Mouse (Mus musculus): ENCODE results near the gene Polrmt. TPM values are rescaled to one million over a fixed set of nuclear protein-coding genes. Genes with fewer than 3 reads are reported as not detected.

The Polrmt gene
- polyA plus RNA-seq, 1 experiment from 2014 or later, result 34.9 TPM

GRCm38 (mm10) chr10:79778006-79778405 lies 31.6 kb upstream of the Polrmt start:
- Histone ChIP-seq H3K4me3 (ENCODE audit: low read depth, low read length) (no peak overlapping the region), H3K36me3 (ENCODE audit: control insufficient read depth, insufficient read depth, low read length) (no peaks in the 10 kb centered on the region), H3K9me3 (ENCODE audit: control insufficient read depth, low read length) (no peaks in the 10 kb centered on the region), H3K4me1 (ENCODE audit: control insufficient read depth, insufficient read depth, low read length) (peaks cover 3% of the 10 kb centered on the region; the same call in 1 of the 2 replicates), H3K4me2 (ENCODE audit: low read depth, low read length) (no peak overlapping the region), H3K27ac (ENCODE audit: low read depth, low read length) (no peak overlapping the region), H3K27me3 (ENCODE audit: control insufficient read depth, insufficient read depth, low read length) (peaks cover 8% of the 10 kb centered on the region), H3K9ac (replicated peaks; ENCODE audit: low read depth, low read length) (no peak overlapping the region)
- WGBS, result 6% methylated on average over 15 of the region's 15 CpGs
- 0 out of 2 replicates have a peak, but pooled peaks have one; percentile 7 for ATAC-seq (ENCODE audit: low read depth)

- peak within 1 kb of the TSS; percentile 15 for H3K4me3 ChIP-seq (ENCODE audit: low read depth, low read length)
- under 1% methylated on average over 39 of the region's 39 CpGs for WGBS
- peak within 1 kb of the TSS; percentile 38 for H3K4me2 ChIP-seq (ENCODE audit: low read depth, low read length)
- no peak for ATAC-seq (ENCODE audit: low read depth)
- peaks cover 3% of the 10 kb centered on the region; the same call in 1 of the 2 replicates for H3K4me1 ChIP-seq (ENCODE audit: control insufficient read depth, insufficient read depth, low read length)
- peaks cover 8% of the 10 kb centered on the region for H3K27me3 ChIP-seq (ENCODE audit: control insufficient read depth, insufficient read depth, low read length)
- H3K36me3 ChIP-seq (ENCODE audit: control insufficient read depth, insufficient read depth, low read length), result no peaks in the 10 kb centered on the region
- 0 out of 2 replicates have a peak within 1 kb of the TSS, but pooled peaks have one; percentile 28 for H3K9ac ChIP-seq (replicated peaks; ENCODE audit: low read depth, low read length)
- H3K27ac ChIP-seq (ENCODE audit: low read depth, low read length), result no peak within 1 kb of the TSS
- no peaks in the 10 kb centered on the region for H3K9me3 ChIP-seq (ENCODE audit: control insufficient read depth, low read length)
Measured at GRCm38 (mm10) chr10:79777103-79777531, 30.7 kb upstream of the Polrmt start, which contains the start of gene Fstl3. Gene Fstl3 (plus strand): TSS chr10:79777272.

GRCm38 (mm10) chr10:79774486-79775279 lies 28.3 kb upstream of the Polrmt start:
- no peaks in the 10 kb centered on the region for H3K36me3 ChIP-seq (ENCODE audit: control insufficient read depth, insufficient read depth, low read length)
- H3K9ac ChIP-seq (replicated peaks; ENCODE audit: low read depth, low read length), result no peak overlapping the region
- ATAC-seq (ENCODE audit: low read depth), result no peak
- H3K27me3 ChIP-seq (ENCODE audit: control insufficient read depth, insufficient read depth, low read length), result peaks cover 5% of the 10 kb centered on the region
- peaks cover 3% of the 10 kb centered on the region; the same call in 1 of the 2 replicates for H3K4me1 ChIP-seq (ENCODE audit: control insufficient read depth, insufficient read depth, low read length)
- no peaks in the 10 kb centered on the region for H3K9me3 ChIP-seq (ENCODE audit: control insufficient read depth, low read length)
- H3K4me2 ChIP-seq (ENCODE audit: low read depth, low read length), result no peak overlapping the region
- no peak overlapping the region for H3K4me3 ChIP-seq (ENCODE audit: low read depth, low read length)
- 64% methylated on average over 5 of the region's 5 CpGs for WGBS
- no peak overlapping the region for H3K27ac ChIP-seq (ENCODE audit: low read depth, low read length)

GRCm38 (mm10) chr10:79773208-79773607 lies 26.8 kb upstream of the Polrmt start:
- 100% methylated on average over 2 of the region's 2 CpGs for WGBS

GRCm38 (mm10) chr10:79772320-79772719 lies 25.9 kb upstream of the Polrmt start:
- WGBS, result 89% methylated on average over 3 of the region's 3 CpGs
- Histone ChIP-seq H3K9me3 (ENCODE audit: control insufficient read depth, low read length) (no peaks in the 10 kb centered on the region), H3K36me3 (ENCODE audit: control insufficient read depth, insufficient read depth, low read length) (no peaks in the 10 kb centered on the region), H3K27ac (ENCODE audit: low read depth, low read length) (no peak overlapping the region), H3K4me3 (ENCODE audit: low read depth, low read length) (no peak overlapping the region), H3K4me2 (ENCODE audit: low read depth, low read length) (no peak overlapping the region), H3K4me1 (ENCODE audit: control insufficient read depth, insufficient read depth, low read length) (peaks cover 11% of the 10 kb centered on the region; the same call in 1 of the 2 replicates), H3K9ac (replicated peaks; ENCODE audit: low read depth, low read length) (no peak overlapping the region), H3K27me3 (ENCODE audit: control insufficient read depth, insufficient read depth, low read length) (peaks cover 5% of the 10 kb centered on the region; the same call in 1 of the 2 replicates)
- ATAC-seq (ENCODE audit: low read depth), result no peak

More at GRCm38 (mm10) chr10:79773208-79773607, 26.8 kb upstream of the Polrmt start:
- H3K36me3 ChIP-seq (ENCODE audit: control insufficient read depth, insufficient read depth, low read length), result no peaks in the 10 kb centered on the region
- H3K9ac ChIP-seq (replicated peaks; ENCODE audit: low read depth, low read length), result no peak overlapping the region
- ATAC-seq (ENCODE audit: low read depth), result no peak
- no peak overlapping the region for H3K27ac ChIP-seq (ENCODE audit: low read depth, low read length)
- no peak overlapping the region for H3K4me3 ChIP-seq (ENCODE audit: low read depth, low read length)
- peaks cover 5% of the 10 kb centered on the region; the same call in 1 of the 2 replicates for H3K4me1 ChIP-seq (ENCODE audit: control insufficient read depth, insufficient read depth, low read length)
- H3K27me3 ChIP-seq (ENCODE audit: control insufficient read depth, insufficient read depth, low read length), result peaks cover 5% of the 10 kb centered on the region; the same call in 1 of the 2 replicates
- H3K4me2 ChIP-seq (ENCODE audit: low read depth, low read length), result no peak overlapping the region
- no peaks in the 10 kb centered on the region for H3K9me3 ChIP-seq (ENCODE audit: control insufficient read depth, low read length)

GRCm38 (mm10) chr10:79769329-79769728 lies 22.9 kb upstream of the Polrmt start:
- no peaks in the 10 kb centered on the region for H3K36me3 ChIP-seq (ENCODE audit: control insufficient read depth, insufficient read depth, low read length)
- peaks cover 17% of the 10 kb centered on the region for H3K4me1 ChIP-seq (ENCODE audit: control insufficient read depth, insufficient read depth, low read length)
- no peaks in the 10 kb centered on the region for H3K27me3 ChIP-seq (ENCODE audit: control insufficient read depth, insufficient read depth, low read length)
- WGBS, result 34% methylated on average over 4 of the region's 4 CpGs
- no peak overlapping the region for H3K9ac ChIP-seq (replicated peaks; ENCODE audit: low read depth, low read length)
- no peak overlapping the region for H3K4me3 ChIP-seq (ENCODE audit: low read depth, low read length)
- no peaks in the 10 kb centered on the region for H3K9me3 ChIP-seq (ENCODE audit: control insufficient read depth, low read length)
- H3K27ac ChIP-seq (ENCODE audit: low read depth, low read length), result no peak overlapping the region
- H3K4me2 ChIP-seq (ENCODE audit: low read depth, low read length), result no peak overlapping the region
- ATAC-seq (ENCODE audit: low read depth), result no peak

- no peaks in the 10 kb centered on the region for H3K27me3 ChIP-seq (ENCODE audit: control insufficient read depth, insufficient read depth, low read length)
- peaks cover 17% of the 10 kb centered on the region for H3K4me1 ChIP-seq (ENCODE audit: control insufficient read depth, insufficient read depth, low read length)
- no peaks in the 10 kb centered on the region for H3K36me3 ChIP-seq (ENCODE audit: control insufficient read depth, insufficient read depth, low read length)
- ATAC-seq (ENCODE audit: low read depth), result no peak
- H3K9me3 ChIP-seq (ENCODE audit: control insufficient read depth, low read length), result no peaks in the 10 kb centered on the region
- peak overlapping the region; percentile 55; the same call in 1 of the 2 replicates for H3K4me2 ChIP-seq (ENCODE audit: low read depth, low read length)
- H3K27ac ChIP-seq (ENCODE audit: low read depth, low read length), result no peak overlapping the region
- WGBS, result 1% methylated on average over 5 of the region's 5 CpGs
- H3K9ac ChIP-seq (replicated peaks; ENCODE audit: low read depth, low read length), result no peak overlapping the region
- no peak overlapping the region for H3K4me3 ChIP-seq (ENCODE audit: low read depth, low read length)
Measured at GRCm38 (mm10) chr10:79768400-79768799, 22.0 kb upstream of the Polrmt start.

GRCm38 (mm10) chr10:79767372-79768244 lies 21.2 kb upstream of the Polrmt start:
- no peaks in the 10 kb centered on the region for H3K27me3 ChIP-seq (ENCODE audit: control insufficient read depth, insufficient read depth, low read length)
- ATAC-seq (ENCODE audit: low read depth), result peak; percentile 85
- 11% methylated on average over 39 of the region's 40 CpGs for WGBS
- no peaks in the 10 kb centered on the region for H3K36me3 ChIP-seq (ENCODE audit: control insufficient read depth, insufficient read depth, low read length)
- peak overlapping the region; percentile 85 for H3K9ac ChIP-seq (replicated peaks; ENCODE audit: low read depth, low read length)
- H3K4me2 ChIP-seq (ENCODE audit: low read depth, low read length), result peak overlapping the region; percentile 55
- peak overlapping the region; percentile 89 for H3K4me3 ChIP-seq (ENCODE audit: low read depth, low read length)
- H3K27ac ChIP-seq (ENCODE audit: low read depth, low read length), result peak overlapping the region; percentile 88
- no peaks in the 10 kb centered on the region for H3K9me3 ChIP-seq (ENCODE audit: control insufficient read depth, low read length)
- H3K4me1 ChIP-seq (ENCODE audit: control insufficient read depth, insufficient read depth, low read length), result peaks cover 17% of the 10 kb centered on the region

All from neural tube, embryonic 14.5 days (tissue).